Mouse (Mus musculus): ENCODE measurements around the gene Ccl25. TPM values are rescaled to one million over a fixed set of nuclear protein-coding genes. Genes with fewer than 3 reads are reported as not detected.

Gene Ccl25
- polyA plus RNA-seq, 1 experiment: 9.6 TPM

DNA sequence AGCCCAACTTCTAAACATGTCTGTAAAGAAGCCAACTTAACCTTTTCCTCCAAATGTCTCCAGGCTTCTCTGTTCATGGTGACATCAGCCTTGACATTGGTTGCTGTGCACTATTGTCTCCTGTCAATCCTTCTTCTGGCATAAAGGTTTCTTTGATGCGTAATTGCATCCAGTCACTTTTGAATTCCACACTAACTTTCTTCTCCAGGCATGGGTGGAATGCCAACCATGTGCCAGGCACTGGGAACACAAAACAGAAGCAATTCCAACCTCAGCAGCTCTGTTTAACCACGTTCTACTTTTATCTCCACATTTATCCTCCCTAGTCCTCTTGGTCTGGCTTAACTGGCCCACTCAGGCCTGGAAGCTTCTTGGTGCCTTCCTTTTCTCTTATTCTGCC, 4.0 kb upstream of the Ccl25 start:
- Histone ChIP-seq H3K4me3 (ENCODE audit: control insufficient read depth, low read depth, low read length) (no peak overlapping the region), H3K27me3 (ENCODE audit: control insufficient read depth, insufficient read depth, low read length) (no peaks in the 10 kb centered on the region), H3K27ac (ENCODE audit: control insufficient read depth, insufficient read depth, low read depth, low read length) (no peak overlapping the region), H3K4me1 (ENCODE audit: control insufficient read depth, insufficient read depth, low read length) (peaks cover 4% of the 10 kb centered on the region), H3K36me3 (ENCODE audit: control insufficient read depth, insufficient read depth, low read length) (peaks cover 2% of the 10 kb centered on the region)
- TF ChIP-seq CTCF (IDR thresholded peaks at IDR 0.05; ENCODE audit: control insufficient read depth, insufficient read depth, insufficient replicate concordance, low read depth, low read length): no peak
- no peak for TF ChIP-seq POLR2A (IDR thresholded peaks at IDR 0.05; ENCODE audit: control insufficient read depth, low read depth, low read length)

DNA sequence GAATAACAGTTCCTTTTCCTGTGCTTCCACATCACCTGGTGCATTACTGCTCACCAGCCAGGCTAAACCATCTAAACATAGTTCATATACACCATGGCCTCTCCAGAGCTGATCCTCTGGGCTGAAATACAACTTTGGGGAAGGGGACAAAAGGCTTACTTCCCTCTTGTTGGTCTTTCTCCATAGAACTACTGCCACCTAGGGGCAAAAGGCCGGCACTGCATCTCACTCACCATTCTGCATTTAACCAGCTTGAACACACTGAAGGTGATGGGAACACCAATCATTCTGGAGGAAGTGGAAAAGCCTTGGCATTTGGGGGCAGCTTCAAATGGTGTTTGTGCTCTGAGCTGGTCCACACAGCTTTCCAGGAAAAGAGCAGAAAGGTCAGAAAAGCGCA, 2.5 kb upstream of the Ccl25 start:
- Histone ChIP-seq H3K27ac (ENCODE audit: control insufficient read depth, insufficient read depth, low read depth, low read length) (no peak overlapping the region), H3K4me1 (ENCODE audit: control insufficient read depth, insufficient read depth, low read length) (peaks cover 4% of the 10 kb centered on the region), H3K36me3 (ENCODE audit: control insufficient read depth, insufficient read depth, low read length) (peaks cover 2% of the 10 kb centered on the region), H3K4me3 (ENCODE audit: control insufficient read depth, low read depth, low read length) (no peak overlapping the region), H3K27me3 (ENCODE audit: control insufficient read depth, insufficient read depth, low read length) (no peaks in the 10 kb centered on the region)
- TF ChIP-seq POLR2A (IDR thresholded peaks at IDR 0.05; ENCODE audit: control insufficient read depth, low read depth, low read length) (no peak), CTCF (IDR thresholded peaks at IDR 0.05; ENCODE audit: control insufficient read depth, insufficient read depth, insufficient replicate concordance, low read depth, low read length) (no peak)

DNA sequence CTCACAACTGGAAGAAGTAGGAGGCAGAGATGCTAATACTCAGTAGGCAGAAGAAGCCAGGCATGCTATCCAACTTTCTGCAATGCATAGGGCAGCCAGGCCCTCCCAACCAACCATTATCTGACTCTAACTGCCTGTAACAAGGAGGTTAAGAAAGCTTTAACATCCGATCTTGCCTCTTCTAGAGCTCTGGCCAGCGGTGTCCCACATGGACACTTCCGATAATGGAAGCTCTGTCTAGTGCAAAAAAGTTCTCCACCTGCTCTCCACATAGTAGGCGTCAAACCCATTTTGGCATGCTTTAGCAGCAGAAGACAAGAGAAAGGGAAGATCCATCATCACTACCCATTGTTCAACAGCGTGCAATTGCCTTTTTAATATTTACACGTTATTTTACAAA, 1.1 kb upstream of the Ccl25 start:
- Histone ChIP-seq H3K4me1 (ENCODE audit: control insufficient read depth, insufficient read depth, low read length) (peaks cover 4% of the 10 kb centered on the region), H3K27me3 (ENCODE audit: control insufficient read depth, insufficient read depth, low read length) (no peaks in the 10 kb centered on the region), H3K36me3 (ENCODE audit: control insufficient read depth, insufficient read depth, low read length) (peaks cover 2% of the 10 kb centered on the region), H3K27ac (ENCODE audit: control insufficient read depth, insufficient read depth, low read depth, low read length) (no peak overlapping the region), H3K4me3 (ENCODE audit: control insufficient read depth, low read depth, low read length) (peak overlapping the region; percentile 99)
- TF ChIP-seq CTCF (IDR thresholded peaks at IDR 0.05; ENCODE audit: control insufficient read depth, insufficient read depth, insufficient replicate concordance, low read depth, low read length): no peak
- TF ChIP-seq POLR2A (IDR thresholded peaks at IDR 0.05; ENCODE audit: control insufficient read depth, low read depth, low read length): no peak

DNA sequence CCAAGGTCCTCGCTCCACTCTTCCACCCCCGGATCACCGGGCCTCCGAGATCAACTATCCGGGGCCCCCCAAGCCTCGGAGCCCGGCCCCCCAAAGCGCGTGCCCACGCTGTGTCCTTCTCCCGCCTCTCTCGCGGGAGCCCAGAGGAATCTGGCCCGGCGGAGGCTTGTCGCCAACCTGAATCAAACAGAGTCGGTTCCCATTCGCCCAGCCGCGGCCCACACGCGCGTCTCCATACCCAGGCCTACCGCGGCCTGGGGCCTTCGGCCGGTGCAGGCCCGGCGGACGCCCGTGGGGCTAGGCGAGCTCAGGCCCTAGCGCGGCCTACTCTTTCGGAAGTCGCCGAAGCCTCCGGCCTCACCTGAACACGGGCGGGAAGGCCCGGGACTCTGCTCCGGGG, 485 bp upstream of the Ccl25 start:
- H3K36me3 ChIP-seq (ENCODE audit: control insufficient read depth, insufficient read depth, low read length): peaks cover 4% of the 10 kb centered on the region

DNA sequence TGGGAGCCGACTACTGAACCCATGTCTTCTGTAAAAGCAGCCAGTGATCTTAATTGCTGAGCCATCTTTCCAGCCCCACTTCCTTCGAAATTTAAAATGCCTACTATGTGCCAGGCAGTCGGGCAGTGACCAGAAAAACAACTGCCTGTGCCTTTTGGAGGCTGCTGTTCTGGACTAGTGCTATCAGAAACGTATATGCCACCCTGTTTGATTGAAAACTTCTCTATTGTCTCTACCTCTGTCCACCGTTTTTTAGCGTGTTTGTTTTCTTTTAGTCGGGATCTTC, 684 bp downstream of the Ccl25 start:
- peaks cover 4% of the 10 kb centered on the region for H3K4me1 ChIP-seq (ENCODE audit: control insufficient read depth, insufficient read depth, low read length)
- peak overlapping the region; percentile 99 for H3K4me3 ChIP-seq (ENCODE audit: control insufficient read depth, low read depth, low read length)
- no peaks in the 10 kb centered on the region for H3K27me3 ChIP-seq (ENCODE audit: control insufficient read depth, insufficient read depth, low read length)
- peaks cover 2% of the 10 kb centered on the region; the same call in 1 of the 2 replicates for H3K36me3 ChIP-seq (ENCODE audit: control insufficient read depth, insufficient read depth, low read length)
- peak overlapping the region; percentile 99 for H3K27ac ChIP-seq (ENCODE audit: control insufficient read depth, insufficient read depth, low read depth, low read length)
- TF ChIP-seq CTCF (IDR thresholded peaks at IDR 0.05; ENCODE audit: control insufficient read depth, insufficient read depth, insufficient replicate concordance, low read depth, low read length) (no peak), POLR2A (IDR thresholded peaks at IDR 0.05; ENCODE audit: control insufficient read depth, low read depth, low read length) (no peak)

More for the DNA sequence above, 485 bp upstream of the Ccl25 start:
- no peaks in the 10 kb centered on the region for H3K27me3 ChIP-seq (ENCODE audit: control insufficient read depth, insufficient read depth, low read length)
- peak overlapping the region; percentile 99 for H3K4me3 ChIP-seq (ENCODE audit: control insufficient read depth, low read depth, low read length)
- H3K27ac ChIP-seq (ENCODE audit: control insufficient read depth, insufficient read depth, low read depth, low read length): peak overlapping the region; percentile 92
- H3K4me1 ChIP-seq (ENCODE audit: control insufficient read depth, insufficient read depth, low read length): peaks cover 4% of the 10 kb centered on the region
- TF ChIP-seq POLR2A (IDR thresholded peaks at IDR 0.05; ENCODE audit: control insufficient read depth, low read depth, low read length): no peak; the same call in 1 of the 2 replicates
- no peak for TF ChIP-seq CTCF (IDR thresholded peaks at IDR 0.05; ENCODE audit: control insufficient read depth, insufficient read depth, insufficient replicate concordance, low read depth, low read length)

DNA sequence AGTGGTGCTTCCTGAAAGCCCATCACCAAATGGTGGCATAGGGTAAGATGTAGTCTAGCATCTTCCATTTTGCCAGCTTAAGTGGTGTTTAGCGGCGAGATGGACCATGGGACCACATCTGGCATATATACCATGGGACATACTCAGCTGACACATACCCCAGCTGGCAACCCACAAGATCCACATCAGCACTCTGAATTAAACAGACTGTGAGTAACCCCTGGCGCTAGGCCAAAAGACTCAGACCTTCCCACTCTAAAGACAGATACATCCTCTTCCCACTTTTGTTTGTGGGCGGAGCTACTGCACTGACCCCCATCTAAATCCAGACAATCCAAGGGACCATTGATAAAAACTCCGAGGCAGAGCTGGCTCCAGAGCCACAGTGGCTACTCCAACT, 4.0 kb downstream of the Ccl25 start:
- Histone ChIP-seq H3K4me1 (ENCODE audit: control insufficient read depth, insufficient read depth, low read length) (peaks cover 2% of the 10 kb centered on the region; the same call in 1 of the 2 replicates), H3K4me3 (ENCODE audit: control insufficient read depth, low read depth, low read length) (no peak overlapping the region), H3K36me3 (ENCODE audit: control insufficient read depth, insufficient read depth, low read length) (peaks cover 3% of the 10 kb centered on the region; the same call in 1 of the 2 replicates), H3K27ac (ENCODE audit: control insufficient read depth, insufficient read depth, low read depth, low read length) (no peak overlapping the region), H3K27me3 (ENCODE audit: control insufficient read depth, insufficient read depth, low read length) (no peaks in the 10 kb centered on the region)
- TF ChIP-seq POLR2A (IDR thresholded peaks at IDR 0.05; ENCODE audit: control insufficient read depth, low read depth, low read length) (no peak), CTCF (IDR thresholded peaks at IDR 0.05; ENCODE audit: control insufficient read depth, insufficient read depth, insufficient replicate concordance, low read depth, low read length) (no peak)

DNA sequence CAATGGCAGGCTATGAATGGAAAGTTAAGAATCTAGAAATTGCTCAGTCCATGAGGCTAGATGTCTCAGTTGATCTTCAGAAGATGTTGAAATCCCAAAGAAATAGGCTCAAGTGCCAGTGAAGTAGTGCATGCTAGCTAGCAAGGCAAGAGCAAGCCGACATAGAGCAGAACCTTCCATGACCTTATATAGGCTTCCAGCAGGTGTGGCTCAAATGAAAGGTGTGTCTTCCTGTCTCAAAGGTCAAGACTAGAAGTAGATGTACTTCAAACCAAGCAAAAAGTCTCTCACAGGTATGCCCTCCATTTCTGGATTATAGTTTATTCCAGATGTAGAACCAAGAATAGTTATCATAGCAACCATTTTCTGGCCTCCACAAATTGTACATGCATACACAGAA, 9.0 kb downstream of the Ccl25 start:
- TF ChIP-seq POLR2A (IDR thresholded peaks at IDR 0.05; ENCODE audit: control insufficient read depth, low read depth, low read length) (no peak), CTCF (IDR thresholded peaks at IDR 0.05; ENCODE audit: control insufficient read depth, insufficient read depth, insufficient replicate concordance, low read depth, low read length) (no peak)
- H3K4me1 ChIP-seq (ENCODE audit: control insufficient read depth, insufficient read depth, low read length): no peaks in the 10 kb centered on the region
- no peak overlapping the region for H3K27ac ChIP-seq (ENCODE audit: control insufficient read depth, insufficient read depth, low read depth, low read length)
- H3K36me3 ChIP-seq (ENCODE audit: control insufficient read depth, insufficient read depth, low read length): peaks cover 5% of the 10 kb centered on the region
- H3K4me3 ChIP-seq (ENCODE audit: control insufficient read depth, low read depth, low read length): no peak overlapping the region
- H3K27me3 ChIP-seq (ENCODE audit: control insufficient read depth, insufficient read depth, low read length): no peaks in the 10 kb centered on the region

DNA sequence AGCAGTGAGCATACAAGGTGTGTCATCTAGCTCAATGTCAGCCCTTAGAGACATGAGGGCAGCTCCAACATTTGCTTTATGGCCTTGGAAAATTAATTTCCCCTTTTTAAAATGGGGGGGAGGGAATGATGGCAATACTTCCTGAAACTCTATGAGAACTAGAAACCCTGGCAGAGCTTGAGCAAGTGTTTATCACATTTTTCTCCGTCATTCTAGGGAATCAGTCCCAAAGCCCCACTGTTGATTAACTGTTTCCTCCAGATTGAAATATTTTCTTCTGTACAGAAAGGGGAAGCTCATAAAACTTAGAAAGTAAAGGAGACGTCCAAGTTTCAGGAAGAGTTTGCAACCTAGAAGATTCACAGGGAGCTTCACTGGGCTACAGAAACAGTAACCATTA, 10.7 kb downstream of the Ccl25 start:
- Histone ChIP-seq H3K4me3 (ENCODE audit: control insufficient read depth, low read depth, low read length) (no peak overlapping the region), H3K36me3 (ENCODE audit: control insufficient read depth, insufficient read depth, low read length) (peaks cover 4% of the 10 kb centered on the region), H3K4me1 (ENCODE audit: control insufficient read depth, insufficient read depth, low read length) (no peaks in the 10 kb centered on the region), H3K27me3 (ENCODE audit: control insufficient read depth, insufficient read depth, low read length) (no peaks in the 10 kb centered on the region), H3K27ac (ENCODE audit: control insufficient read depth, insufficient read depth, low read depth, low read length) (no peak overlapping the region)
- TF ChIP-seq POLR2A (IDR thresholded peaks at IDR 0.05; ENCODE audit: control insufficient read depth, low read depth, low read length): no peak
- TF ChIP-seq CTCF (IDR thresholded peaks at IDR 0.05; ENCODE audit: control insufficient read depth, insufficient read depth, insufficient replicate concordance, low read depth, low read length): no peak
